Mouse (Mus musculus): ENCODE results near the gene Eri2. TPM values are rescaled to one million over a fixed set of nuclear protein-coding genes. Genes with fewer than 3 reads are reported as not detected.
A peak's percentile ranks its signal among the peaks of the same experiment; 100 is the strongest.

Gene Eri2
- polyA plus RNA-seq, 2 experiments = 4.3 to 13.2 TPM

DNA sequence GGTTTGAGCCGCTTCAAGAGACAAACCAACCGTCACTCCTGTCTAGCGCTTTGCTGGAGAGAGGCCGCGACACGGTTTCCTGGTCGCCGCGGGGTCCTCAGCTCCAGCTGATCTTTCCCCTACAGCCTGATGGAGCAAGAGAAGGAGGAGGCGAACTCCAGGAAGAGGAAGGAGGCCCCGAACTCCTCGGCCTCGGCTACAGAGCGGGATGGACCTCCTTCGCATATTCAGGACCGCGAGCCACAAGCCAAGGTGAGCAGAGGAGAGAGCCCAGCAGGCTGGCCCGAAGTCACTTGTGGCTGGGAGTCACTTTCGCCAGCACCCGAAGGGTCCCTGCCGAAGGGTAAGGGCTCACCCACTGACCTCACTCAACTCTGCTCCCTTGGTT, 387 bp upstream of the Eri2 start:
- Histone ChIP-seq H3K9me3 (ENCODE audit: control insufficient read depth, low read length) (no peaks in the 10 kb centered on the region), H3K4me3 (ENCODE audit: insufficient read depth in 1 of 2, low read depth in 2 of 2, low read length in 2 of 2) (peak overlapping the region; percentile 74 to 98)
- TF ChIP-seq EP300 (IDR thresholded peaks at IDR 0.05; ENCODE audit: low read depth) (no peak), CTCF (IDR thresholded peaks at IDR 0.05; ENCODE audit: low read depth) (no peak)

DNA sequence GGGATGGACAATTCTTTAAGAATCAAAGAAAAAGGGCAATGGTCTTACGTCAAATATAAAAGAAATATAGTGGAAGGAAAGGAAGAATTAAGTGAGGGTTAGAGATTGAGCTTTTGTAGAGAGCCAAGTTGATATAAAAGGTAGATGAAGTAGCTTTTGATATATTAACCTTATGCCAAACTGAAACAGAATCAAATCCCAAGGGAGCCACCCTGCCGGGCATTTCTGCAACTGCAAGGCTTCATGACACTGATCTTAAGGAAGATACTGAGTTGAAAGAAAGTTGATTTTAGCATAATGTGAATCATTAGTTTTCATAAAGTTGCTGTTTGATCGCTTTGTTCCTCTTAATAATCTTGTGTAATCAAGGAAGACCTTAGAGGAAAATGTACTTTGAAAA, 4.8 kb downstream of the Eri2 start:
- Histone ChIP-seq H3K4me1 (replicated peaks; ENCODE audit: control insufficient read depth in 2 of 2, insufficient read depth in 2 of 2, low read length in 1 of 2) (peaks cover 3 to 16% of the 10 kb centered on the region in 2 experiments; a peak in 3 of 4 replicates), H3K27me3 (ENCODE audit: control insufficient read depth, insufficient read depth, low read length) (no peaks in the 10 kb centered on the region), H3K9me3 (ENCODE audit: control insufficient read depth, low read length) (no peaks in the 10 kb centered on the region), H3K27ac (no peak overlapping the region), H3K4me3 (ENCODE audit: insufficient read depth in 1 of 2, low read depth in 2 of 2, low read length in 2 of 2) (no peak overlapping the region), H3K36me3 (replicated peaks; ENCODE audit: control insufficient read depth, insufficient read depth, low read depth) (peaks cover 35% of the 10 kb centered on the region), H3K9ac (replicated peaks) (no peak overlapping the region), H3K4me2 (ENCODE audit: low read depth) (no peak overlapping the region)
- TF ChIP-seq EP300 (IDR thresholded peaks at IDR 0.05; ENCODE audit: low read depth) = no peak
- ATAC-seq (ENCODE audit: insufficient read depth) (no peak), DNase-seq (ENCODE audit: low read depth in 3 of 3, low spot score in 3 of 3) (no peak)
- 76% methylated on average over 3 of the region's 3 CpGs for WGBS (ENCODE audit: insufficient replicate concordance)

More for the DNA sequence above, 387 bp upstream of the Eri2 start:
- peaks cover 10% of the 10 kb centered on the region for H3K36me3 ChIP-seq (replicated peaks; ENCODE audit: control insufficient read depth, insufficient read depth, low read depth)
- peak; percentile 68 for ATAC-seq (ENCODE audit: insufficient read depth)
- H3K4me2 ChIP-seq (ENCODE audit: low read depth) = peak overlapping the region; percentile 90
- peak overlapping the region; percentile 78 for H3K9ac ChIP-seq (replicated peaks)
- WGBS (ENCODE audit: insufficient replicate concordance) = under 1% methylated on average over 21 of the region's 21 CpGs
- DNase-seq (ENCODE audit: low read depth in 3 of 3, low spot score in 3 of 3) = no peak
- peak overlapping the region; percentile 64 for H3K27ac ChIP-seq
- no peaks in the 10 kb centered on the region for H3K27me3 ChIP-seq (ENCODE audit: control insufficient read depth, insufficient read depth, low read length)
- H3K4me1 ChIP-seq (replicated peaks; ENCODE audit: control insufficient read depth in 2 of 2, insufficient read depth in 2 of 2, low read length in 1 of 2) = peaks cover 0 to 8% of the 10 kb centered on the region in 2 experiments; a peak in 2 of 4 replicates

GRCm38 (mm10) chr7:119784908-119785307, 8.9 kb downstream of the Eri2 start:
- peak; percentile 64 to 71 (median 68) for DNase-seq (ENCODE audit: low read depth in 3 of 3, low spot score in 3 of 3)
- TF ChIP-seq EP300 (IDR thresholded peaks at IDR 0.05; ENCODE audit: low read depth) (peak; percentile 95), CTCF (IDR thresholded peaks at IDR 0.05; ENCODE audit: low read depth) (no peak)
- no peaks in the 10 kb centered on the region for H3K9me3 ChIP-seq (ENCODE audit: control insufficient read depth, low read length)
- WGBS (ENCODE audit: insufficient replicate concordance) = 20% methylated on average over 5 of the region's 5 CpGs
- H3K4me3 ChIP-seq (ENCODE audit: insufficient read depth in 1 of 2, low read depth in 2 of 2, low read length in 2 of 2) = no peak overlapping the region
- peaks cover 3 to 14% of the 10 kb centered on the region in 2 experiments; a peak in 3 of 4 replicates for H3K4me1 ChIP-seq (replicated peaks; ENCODE audit: control insufficient read depth in 2 of 2, insufficient read depth in 2 of 2, low read length in 1 of 2)
- no peaks in the 10 kb centered on the region for H3K27me3 ChIP-seq (ENCODE audit: control insufficient read depth, insufficient read depth, low read length)
- H3K27ac ChIP-seq = peak overlapping the region; percentile 56
- peak overlapping the region; percentile 13; the same call in 1 of the 2 replicates for H3K9ac ChIP-seq (replicated peaks)
- H3K4me2 ChIP-seq (ENCODE audit: low read depth) = peak overlapping the region; percentile 46
- ATAC-seq (ENCODE audit: insufficient read depth) = peak; percentile 97
- peaks cover 30% of the 10 kb centered on the region for H3K36me3 ChIP-seq (replicated peaks; ENCODE audit: control insufficient read depth, insufficient read depth, low read depth)

GRCm38 (mm10) chr7:119783453-119783852, 10.4 kb downstream of the Eri2 start:
- Histone ChIP-seq H3K9me3 (ENCODE audit: control insufficient read depth, low read length) (no peaks in the 10 kb centered on the region), H3K4me1 (replicated peaks; ENCODE audit: control insufficient read depth in 2 of 2, insufficient read depth in 2 of 2, low read length in 1 of 2) (peaks cover 3 to 14% of the 10 kb centered on the region in 2 experiments; a peak in 3 of 4 replicates), H3K27me3 (ENCODE audit: control insufficient read depth, insufficient read depth, low read length) (no peaks in the 10 kb centered on the region), H3K4me3 (ENCODE audit: insufficient read depth in 1 of 2, low read depth in 2 of 2, low read length in 2 of 2) (no peak overlapping the region), H3K27ac (no peak overlapping the region), H3K36me3 (replicated peaks; ENCODE audit: control insufficient read depth, insufficient read depth, low read depth) (peaks cover 21% of the 10 kb centered on the region), H3K9ac (replicated peaks) (no peak overlapping the region), H3K4me2 (ENCODE audit: low read depth) (no peak overlapping the region)
- DNase-seq (ENCODE audit: low read depth in 3 of 3, low spot score in 3 of 3) (no peak), ATAC-seq (ENCODE audit: insufficient read depth) (peak; percentile 14; the same call in 1 of the 2 replicates)
- TF ChIP-seq EP300 (IDR thresholded peaks at IDR 0.05; ENCODE audit: low read depth) (no peak), CTCF (IDR thresholded peaks at IDR 0.05; ENCODE audit: low read depth) (peak; percentile 21; the same call in 1 of the 2 replicates)
- 83% methylated on average over 2 of the region's 2 CpGs for WGBS (ENCODE audit: insufficient replicate concordance)

DNA sequence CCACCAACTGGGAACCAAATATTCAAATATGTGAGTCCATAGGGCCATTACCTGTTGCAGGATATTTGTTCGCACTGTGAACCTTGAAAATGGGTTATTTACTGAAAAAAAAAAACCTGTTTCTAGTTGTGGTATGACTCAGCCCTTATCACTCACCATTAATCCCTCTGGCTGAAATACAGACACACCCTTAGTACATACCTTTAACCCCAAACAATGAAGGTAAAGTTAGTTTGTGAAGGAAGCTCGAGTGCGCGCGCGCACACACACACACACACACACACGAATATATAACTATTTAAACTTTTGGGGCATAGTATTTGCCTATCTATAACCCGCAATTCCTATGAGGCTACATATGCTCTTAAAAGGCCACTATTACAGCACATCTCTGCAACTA, 24.0 kb downstream of the Eri2 start:
- no peak for DNase-seq (ENCODE audit: low read depth in 3 of 3, low spot score in 3 of 3)
- Histone ChIP-seq H3K36me3 (replicated peaks; ENCODE audit: control insufficient read depth, insufficient read depth, low read depth) (no peaks in the 10 kb centered on the region), H3K27ac (no peak overlapping the region), H3K4me2 (ENCODE audit: low read depth) (no peak overlapping the region), H3K4me1 (replicated peaks; ENCODE audit: control insufficient read depth in 2 of 2, insufficient read depth in 2 of 2, low read length in 1 of 2) (no peaks in the 10 kb centered on the region), H3K4me3 (ENCODE audit: insufficient read depth in 1 of 2, low read depth in 2 of 2, low read length in 2 of 2) (no peak overlapping the region), H3K9ac (replicated peaks) (no peak overlapping the region), H3K27me3 (ENCODE audit: control insufficient read depth, insufficient read depth, low read length) (no peaks in the 10 kb centered on the region), H3K9me3 (ENCODE audit: control insufficient read depth, low read length) (no peaks in the 10 kb centered on the region)
- no peak for ATAC-seq (ENCODE audit: insufficient read depth)
- WGBS (ENCODE audit: insufficient replicate concordance) = 78% methylated on average over 8 of the region's 8 CpGs
- TF ChIP-seq EP300 (IDR thresholded peaks at IDR 0.05; ENCODE audit: low read depth) = no peak
- no peak for TF ChIP-seq CTCF (IDR thresholded peaks at IDR 0.05; ENCODE audit: low read depth)
